Comparison of ENCODE assay signal across 8 mouse cellular contexts in genomic region chr2:121295608-121296571, GRCm38 (mm10). TPM values are rescaled to one million over a fixed set of nuclear protein-coding genes. Genes with fewer than 3 reads are reported as not detected.
DNase-seq lines count a peak whose midpoint lies in the region; ATAC-seq lines count a peak whose summit lies in the region.

No protein-coding gene starts in this region.

- H3K4me3 ChIP-seq in kidney, embryonic 14.5 days (ENCODE audit: low read length): peak overlapping the region; percentile 46
- peak overlapping the region; percentile 52 for H3K4me3 ChIP-seq in forebrain, embryonic 14.5 days (ENCODE audit: low read depth, low read length)
- peak overlapping the region; percentile 56 for H3K4me3 ChIP-seq in intestine, embryonic 16.5 days (ENCODE audit: low read length)
- peak overlapping the region; percentile 50 for H3K4me3 ChIP-seq in midbrain, embryonic 13.5 days (replicated peaks)

- H3K27me3 ChIP-seq in kidney, embryonic 14.5 days (ENCODE audit: control insufficient read depth, insufficient read depth, low read length): peaks cover 11% of the 10 kb centered on the region
- H3K27me3 ChIP-seq in forebrain, embryonic 14.5 days (replicated peaks; ENCODE audit: control insufficient read depth, insufficient read depth, low read length): no peaks in the 10 kb centered on the region
- peaks cover 5% of the 10 kb centered on the region for H3K27me3 ChIP-seq in intestine, embryonic 16.5 days (replicated peaks; ENCODE audit: control insufficient read depth, insufficient read depth, low read length)
- H3K27me3 ChIP-seq in midbrain, embryonic 13.5 days: no peaks in the 10 kb centered on the region

- 2% methylated on average over 15 of the region's 15 CpGs for WGBS in kidney, embryonic 14.5 days
- 3% methylated on average over 15 of the region's 15 CpGs for WGBS in forebrain, embryonic 14.5 days
- WGBS in intestine, embryonic 16.5 days: 8% methylated on average over 15 of the region's 15 CpGs
- under 1% methylated on average over 15 of the region's 15 CpGs for WGBS in midbrain, embryonic 13.5 days

- H3K4me2 ChIP-seq in kidney, embryonic 14.5 days (replicated peaks; ENCODE audit: low read depth, low read length): peak overlapping the region; percentile 64
- H3K4me2 ChIP-seq in forebrain, embryonic 14.5 days (ENCODE audit: low read length): peak overlapping the region; percentile 84
- H3K4me2 ChIP-seq in intestine, embryonic 16.5 days (ENCODE audit: low read depth, low read length): peak overlapping the region; percentile 70
- peak overlapping the region; percentile 77 for H3K4me2 ChIP-seq in midbrain, embryonic 13.5 days (replicated peaks)

- no peak overlapping the region for H3K27ac ChIP-seq in kidney, embryonic 14.5 days (ENCODE audit: low read depth, low read length)
- H3K27ac ChIP-seq in forebrain, embryonic 14.5 days (ENCODE audit: low read depth, low read length): peak overlapping the region; percentile 81
- H3K27ac ChIP-seq in intestine, embryonic 16.5 days (ENCODE audit: low read length): 0 out of 2 replicates have a peak overlapping the region, but pooled peaks have one; percentile 42
- H3K27ac ChIP-seq in midbrain, embryonic 13.5 days: peak overlapping the region; percentile 88

- peak; percentile 45 for ATAC-seq in kidney, embryonic 14.5 days (ENCODE audit: low FRiP score, low TSS enrichment)
- peak; percentile 58 for ATAC-seq in forebrain, embryonic 14.5 days
- ATAC-seq in intestine, embryonic 16.5 days: peak; percentile 12; the same call in 1 of the 2 replicates
- peak; percentile 64 for ATAC-seq in midbrain, embryonic 13.5 days
- ATAC-seq in megakaryocyte progenitor cell, adult 5-6 weeks (replicated peaks; ENCODE audit: poor library complexity): no peak

- peaks cover 8% of the 10 kb centered on the region; the same call in 1 of the 2 replicates for H3K36me3 ChIP-seq in kidney, embryonic 14.5 days (ENCODE audit: control insufficient read depth, insufficient read depth, low read length)
- H3K36me3 ChIP-seq in forebrain, embryonic 14.5 days (ENCODE audit: control insufficient read depth, insufficient read depth, low read length): peaks cover 21% of the 10 kb centered on the region
- no peaks in the 10 kb centered on the region for H3K36me3 ChIP-seq in intestine, embryonic 16.5 days (ENCODE audit: control insufficient read depth, insufficient read depth, low read length)
- peaks cover 25% of the 10 kb centered on the region for H3K36me3 ChIP-seq in midbrain, embryonic 13.5 days

- no peak for DNase-seq in kidney, adult 11 months
- peak; percentile 55 for DNase-seq in adipocyte (ENCODE audit: low spot score)
- DNase-seq in forebrain, embryonic 14.5 days (ENCODE audit: low spot score): peak; percentile 74
- peak; percentile 16 to 34 for DNase-seq in thymus, postnatal 10 days (ENCODE audit: low spot score in 2 of 2)

- no peaks in the 10 kb centered on the region for H3K9me3 ChIP-seq in kidney, embryonic 14.5 days (ENCODE audit: control insufficient read depth, low read length)
- no peaks in the 10 kb centered on the region for H3K9me3 ChIP-seq in forebrain, embryonic 14.5 days (replicated peaks; ENCODE audit: control insufficient read depth, low read length)
- H3K9me3 ChIP-seq in intestine, embryonic 16.5 days (ENCODE audit: control insufficient read depth, low read length): no peaks in the 10 kb centered on the region
- H3K9me3 ChIP-seq in midbrain, embryonic 13.5 days: no peaks in the 10 kb centered on the region

- peaks cover 31% of the 10 kb centered on the region for H3K4me1 ChIP-seq in kidney, embryonic 14.5 days (ENCODE audit: control insufficient read depth, insufficient read depth, low read length)
- H3K4me1 ChIP-seq in forebrain, embryonic 14.5 days (ENCODE audit: control insufficient read depth, insufficient read depth, low read length): peaks cover 36% of the 10 kb centered on the region
- H3K4me1 ChIP-seq in intestine, embryonic 16.5 days (ENCODE audit: control insufficient read depth, insufficient read depth, low read length): peaks cover 36% of the 10 kb centered on the region
- H3K4me1 ChIP-seq in midbrain, embryonic 13.5 days (replicated peaks): peaks cover 57% of the 10 kb centered on the region

- H3K9ac ChIP-seq in kidney, embryonic 14.5 days (ENCODE audit: low read depth, low read length): peak overlapping the region; percentile 51
- peak overlapping the region; percentile 71 for H3K9ac ChIP-seq in forebrain, embryonic 14.5 days (ENCODE audit: low read length)
- H3K9ac ChIP-seq in intestine, embryonic 16.5 days (ENCODE audit: low read depth, low read length): peak overlapping the region; percentile 61
- peak overlapping the region; percentile 63 for H3K9ac ChIP-seq in midbrain, embryonic 13.5 days (replicated peaks)

RNA-seq across cellular contexts. Expression of gene Map1a, which starts 6.5 kb away (rescaled TPM):
- polyA plus RNA-seq in kidney, embryonic 14.5 days (2014; fragmentation: Nextera tagmentation; extraction: Ambion mirVana): 5.8 and 7.0 TPM in 2 replicates
- 12.7 and 23.2 TPM in 2 replicates for polyA plus RNA-seq in forebrain, embryonic 14.5 days (2014; fragmentation: Nextera tagmentation; extraction: Ambion mirVana)
- 1.9 and 2.6 TPM in 2 replicates for polyA plus RNA-seq in intestine, embryonic 16.5 days (2015; fragmentation: Nextera tagmentation; extraction: Ambion mirVana)
- 18.1 and 20.6 TPM in 2 replicates for polyA plus RNA-seq in midbrain, embryonic 13.5 days (2015; fragmentation: Nextera tagmentation; extraction: Ambion mirVana)
- 0.10 TPM in 1 of 2 replicates, not detected in the other for total RNA-seq in megakaryocyte progenitor cell, adult 5-6 weeks (2015)
- not detected in 2 replicates for total RNA-seq in megakaryocyte progenitor cell, adult 5-6 weeks (2017)

RNA-seq across cellular contexts. Expression of gene Trp53bp1, which starts 24.7 kb away (rescaled TPM):
- 55.0 and 91.9 TPM in 2 replicates for polyA plus RNA-seq in kidney, embryonic 14.5 days (2014; fragmentation: Nextera tagmentation; extraction: Ambion mirVana)
- 116 and 164 TPM in 2 replicates for polyA plus RNA-seq in forebrain, embryonic 14.5 days (2014; fragmentation: Nextera tagmentation; extraction: Ambion mirVana)
- 26.5 and 31.0 TPM in 2 replicates for polyA plus RNA-seq in intestine, embryonic 16.5 days (2015; fragmentation: Nextera tagmentation; extraction: Ambion mirVana)
- polyA plus RNA-seq in midbrain, embryonic 13.5 days (2015; fragmentation: Nextera tagmentation; extraction: Ambion mirVana): 212 and 229 TPM in 2 replicates
- total RNA-seq in megakaryocyte progenitor cell, adult 5-6 weeks (2015): 17.9 and 21.5 TPM in 2 replicates
- 35.9 and 36.2 TPM in 2 replicates for total RNA-seq in megakaryocyte progenitor cell, adult 5-6 weeks (2017)

RNA-seq across cellular contexts. Expression of gene Ppip5k1, which starts 59.3 kb away (rescaled TPM):
- 10.1 and 13.3 TPM in 2 replicates for polyA plus RNA-seq in kidney, embryonic 14.5 days (2014; fragmentation: Nextera tagmentation; extraction: Ambion mirVana)
- polyA plus RNA-seq in forebrain, embryonic 14.5 days (2014; fragmentation: Nextera tagmentation; extraction: Ambion mirVana): 10.1 and 11.6 TPM in 2 replicates
- polyA plus RNA-seq in intestine, embryonic 16.5 days (2015; fragmentation: Nextera tagmentation; extraction: Ambion mirVana): 18.7 and 21.4 TPM in 2 replicates
- 18.0 and 21.0 TPM in 2 replicates for polyA plus RNA-seq in midbrain, embryonic 13.5 days (2015; fragmentation: Nextera tagmentation; extraction: Ambion mirVana)
- total RNA-seq in megakaryocyte progenitor cell, adult 5-6 weeks (2015): 4.5 and 4.6 TPM in 2 replicates
- 8.3 and 11.3 TPM in 2 replicates for total RNA-seq in megakaryocyte progenitor cell, adult 5-6 weeks (2017)
